Mouse (Mus musculus) urinary bladder, postnatal 0 days (tissue): ENCODE results near the gene Zfp335. TPM values are rescaled to one million over a fixed set of nuclear protein-coding genes. Genes with fewer than 3 reads are reported as not detected.

Experiments
- polyA plus RNA-seq: library from polyadenylated mRNA; unstranded; fragments of >200 nt; fragmentation: Nextera tagmentation; extraction: Ambion mirVana; gene quantifications from 2 replicates; pipeline ENCODE4 v1.2.1, GENCODE M21; 2015

The Zfp335 gene
- polyA plus RNA-seq: 4.9 and 5.5 TPM in 2 replicates

GRCm38 (mm10) chr2:164911086-164912048 lies at the start of gene Zfp335:
Gene Zfp335, minus strand, starts transcription at chr2:164911757.

GRCm38 (mm10) chr2:164960716-164961441 lies 49.3 kb upstream of the Zfp335 start, which contains the start of gene Slc12a5:
Gene Slc12a5, plus strand, starts transcription at chr2:164960802.

GRCm38 (mm10) chr2:164940140-164940830 lies 28.7 kb upstream of the Zfp335 start, which contains the start of gene Mmp9:
Gene Mmp9, plus strand, starts transcription at chr2:164940780.

GRCm38 (mm10) chr2:164879228-164879567 lies 32.4 kb downstream of the Zfp335 start, which contains the start of gene Pcif1:
Gene Pcif1, plus strand, starts transcription at chr2:164879304.

DNA sequence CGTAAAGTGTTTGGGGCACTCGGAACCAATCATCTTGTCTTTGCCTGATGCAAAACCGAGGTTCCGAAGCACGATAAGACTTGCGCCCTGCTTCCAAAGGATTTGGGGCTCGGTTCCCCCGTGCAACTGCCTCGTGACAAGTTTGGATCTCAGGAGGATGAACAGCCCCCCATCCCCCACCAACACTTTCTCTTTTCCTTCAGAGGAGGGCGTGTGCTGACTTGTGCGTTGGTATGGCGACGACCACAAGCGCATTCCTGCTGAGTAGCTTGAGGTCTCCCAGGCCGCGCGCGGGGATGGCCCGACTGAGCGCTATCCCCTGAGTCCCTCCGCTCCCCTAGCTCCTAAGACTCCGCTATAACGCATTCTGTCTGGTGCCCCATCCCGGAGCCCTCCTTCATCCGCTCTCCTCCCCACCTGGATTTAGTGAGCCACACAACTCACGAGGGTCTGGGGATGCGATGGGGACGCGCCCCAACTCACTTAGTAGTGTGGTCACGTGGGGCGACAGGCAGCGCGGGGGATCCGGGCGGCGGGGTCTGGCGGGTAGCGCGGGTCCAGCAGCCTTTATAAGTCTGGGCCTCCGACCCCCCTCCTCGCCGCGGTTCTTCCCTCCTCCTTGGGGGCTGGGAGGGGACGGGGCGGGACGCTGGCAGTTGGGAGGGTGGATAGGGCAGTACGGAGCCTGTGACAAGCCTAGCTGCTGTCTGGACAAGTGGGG lies 54.3 kb downstream of the Zfp335 start, which contains the start of gene Pltp:
Gene Pltp (minus strand): TSS at position 611 of the 721 bp plus-strand sequence.

Other genes starting within 250 kb of the Zfp335 start
- gene Wfdc11, start 237.7 kb downstream of the Zfp335 start, polyA plus RNA-seq: not detected in 2 replicates
- gene Wfdc13, start 226.7 kb downstream of the Zfp335 start, polyA plus RNA-seq: 2.9 and 4.6 TPM in 2 replicates
- not detected in 2 replicates for gene Spint4, start 213.3 kb downstream of the Zfp335 start, polyA plus RNA-seq
- gene Spint5, start 196.5 kb downstream of the Zfp335 start, polyA plus RNA-seq: not detected in 2 replicates
- gene Wfdc3, start 165.8 kb downstream of the Zfp335 start, polyA plus RNA-seq: 1.6 and 1.7 TPM in 2 replicates
- 38.2 and 48.9 TPM in 2 replicates for gene Dnttip1, start 165.8 kb downstream of the Zfp335 start, polyA plus RNA-seq
- gene Ube2c, start 141.9 kb downstream of the Zfp335 start, polyA plus RNA-seq: 75.7 and 102 TPM in 2 replicates
- gene Tnnc2, start 131.8 kb downstream of the Zfp335 start, polyA plus RNA-seq: 383 and 450 TPM in 2 replicates
- gene Snx21, start 125.9 kb downstream of the Zfp335 start, polyA plus RNA-seq: 26.2 and 28.0 TPM in 2 replicates
- gene Acot8, start 106.9 kb downstream of the Zfp335 start, polyA plus RNA-seq: 16.3 and 19.9 TPM in 2 replicates
- 5.0 and 5.7 TPM in 2 replicates for gene Zswim3, start 106.7 kb downstream of the Zfp335 start, polyA plus RNA-seq
- 11.9 and 12.0 TPM in 2 replicates for gene Zswim1, start 89.1 kb downstream of the Zfp335 start, polyA plus RNA-seq
- 0.36 TPM in 1 of 2 replicates, not detected in the other for gene Spata25, start 83.2 kb downstream of the Zfp335 start, polyA plus RNA-seq
- 109 and 133 TPM in 2 replicates for gene Ctsa, start 78.9 kb downstream of the Zfp335 start, polyA plus RNA-seq
- 14.3 and 16.1 TPM in 2 replicates for gene Neurl2, start 78.3 kb downstream of the Zfp335 start, polyA plus RNA-seq
- gene Pltp, start 54.0 kb downstream of the Zfp335 start, polyA plus RNA-seq: 69.8 and 90.6 TPM in 2 replicates
- gene Pcif1, start 32.5 kb downstream of the Zfp335 start, polyA plus RNA-seq: 53.5 and 56.6 TPM in 2 replicates
- 5.5 and 10.3 TPM in 2 replicates for gene Mmp9, start 29.0 kb upstream of the Zfp335 start, polyA plus RNA-seq
- gene Slc12a5, start 49.0 kb upstream of the Zfp335 start, polyA plus RNA-seq: 0.17 and 0.24 TPM in 2 replicates
- 22.4 and 23.2 TPM in 2 replicates for gene Ncoa5, start 123.1 kb upstream of the Zfp335 start, polyA plus RNA-seq
- 8.5 and 10.7 TPM in 2 replicates for gene Cd40, start 143.9 kb upstream of the Zfp335 start, polyA plus RNA-seq
- not detected in 2 replicates for gene 1700025C18Rik, start 179.0 kb upstream of the Zfp335 start, polyA plus RNA-seq